Mouse (Mus musculus) liver, embryonic 14.5 days (tissue): ENCODE measurements around the gene Eif4e1b.

Source experiments
- CTCF ChIP-seq: IDR thresholded peaks from 2 replicates; pipeline ENCODE4 v1.5.1; 2016; ENCODE audit warnings: antibody characterized with exemption, low read depth, control low read depth
- EP300 ChIP-seq: IDR thresholded peaks from 2 replicates; pipeline ENCODE4 v1.6.1; 2016; ENCODE audit warnings: antibody characterized with exemption, low read depth

- TF ChIP-seq EP300 (no peak), CTCF (no peak)
Observed at GRCm38 (mm10) chr13:54754169-54755080, 29.4 kb upstream of the Eif4e1b start.
